Mouse (Mus musculus): ENCODE results near the gene Grin2c. TPM values are rescaled to one million over a fixed set of nuclear protein-coding genes. Genes with fewer than 3 reads are reported as not detected.

Grin2c gene
- polyA plus RNA-seq, 1 experiment from 2014 or later, result not detected

GRCm38 (mm10) chr11:115212116-115212515 lies 54.9 kb downstream of the Grin2c start:
- Histone ChIP-seq H3K4me1 (ENCODE audit: control insufficient read depth, insufficient read depth, low read length) (0 out of 2 replicates have a peak, but pooled peaks cover 4% of the 10 kb centered on the region), H3K9me3 (ENCODE audit: control insufficient read depth, low read length) (no peaks in the 10 kb centered on the region), H3K27ac (ENCODE audit: low read depth, low read length) (no peak overlapping the region), H3K27me3 (ENCODE audit: control insufficient read depth, insufficient read depth, low read length) (no peaks in the 10 kb centered on the region), H3K36me3 (ENCODE audit: control insufficient read depth, insufficient read depth, low read length) (peaks cover 2% of the 10 kb centered on the region; the same call in 1 of the 2 replicates), H3K4me2 (replicated peaks; ENCODE audit: low read depth, low read length) (no peak overlapping the region), H3K9ac (ENCODE audit: low read depth, low read length) (peak overlapping the region; percentile 8; the same call in 1 of the 2 replicates), H3K4me3 (ENCODE audit: low read length) (no peak overlapping the region)
- 38% methylated on average over 13 of the region's 13 CpGs for WGBS
- ATAC-seq (ENCODE audit: low FRiP score, low TSS enrichment), result no peak

- Histone ChIP-seq H3K36me3 (ENCODE audit: control insufficient read depth, insufficient read depth, low read length) (peaks cover 14% of the 10 kb centered on the region; the same call in 1 of the 2 replicates), H3K4me3 (ENCODE audit: low read length) (no peak overlapping the region), H3K27ac (ENCODE audit: low read depth, low read length) (no peak overlapping the region), H3K4me2 (replicated peaks; ENCODE audit: low read depth, low read length) (no peak overlapping the region), H3K9ac (ENCODE audit: low read depth, low read length) (no peak overlapping the region), H3K9me3 (ENCODE audit: control insufficient read depth, low read length) (no peaks in the 10 kb centered on the region), H3K4me1 (ENCODE audit: control insufficient read depth, insufficient read depth, low read length) (0 out of 2 replicates have a peak, but pooled peaks cover 4% of the 10 kb centered on the region), H3K27me3 (ENCODE audit: control insufficient read depth, insufficient read depth, low read length) (no peaks in the 10 kb centered on the region)
- no peak for ATAC-seq (ENCODE audit: low FRiP score, low TSS enrichment)
- 86% methylated on average over 7 of the region's 7 CpGs for WGBS
Measured at GRCm38 (mm10) chr11:115209958-115210357, 57.1 kb downstream of the Grin2c start.

GRCm38 (mm10) chr11:115208776-115209732 lies 58.0 kb downstream of the Grin2c start:
- Histone ChIP-seq H3K36me3 (ENCODE audit: control insufficient read depth, insufficient read depth, low read length) (peaks cover 14% of the 10 kb centered on the region; the same call in 1 of the 2 replicates), H3K4me2 (replicated peaks; ENCODE audit: low read depth, low read length) (no peak overlapping the region), H3K9me3 (ENCODE audit: control insufficient read depth, low read length) (no peaks in the 10 kb centered on the region), H3K9ac (ENCODE audit: low read depth, low read length) (no peak overlapping the region), H3K27me3 (ENCODE audit: control insufficient read depth, insufficient read depth, low read length) (no peaks in the 10 kb centered on the region), H3K4me1 (ENCODE audit: control insufficient read depth, insufficient read depth, low read length) (0 out of 2 replicates have a peak, but pooled peaks cover 4% of the 10 kb centered on the region), H3K27ac (ENCODE audit: low read depth, low read length) (no peak overlapping the region), H3K4me3 (ENCODE audit: low read length) (no peak overlapping the region)
- ATAC-seq (ENCODE audit: low FRiP score, low TSS enrichment), result no peak
- 75% methylated on average over 25 of the region's 25 CpGs for WGBS

- Histone ChIP-seq H3K9me3 (ENCODE audit: control insufficient read depth, low read length) (no peaks in the 10 kb centered on the region), H3K4me1 (ENCODE audit: control insufficient read depth, insufficient read depth, low read length) (0 out of 2 replicates have a peak, but pooled peaks cover 4% of the 10 kb centered on the region), H3K9ac (ENCODE audit: low read depth, low read length) (no peak overlapping the region), H3K4me2 (replicated peaks; ENCODE audit: low read depth, low read length) (no peak overlapping the region), H3K4me3 (ENCODE audit: low read length) (no peak overlapping the region), H3K27ac (ENCODE audit: low read depth, low read length) (no peak overlapping the region), H3K27me3 (ENCODE audit: control insufficient read depth, insufficient read depth, low read length) (no peaks in the 10 kb centered on the region), H3K36me3 (ENCODE audit: control insufficient read depth, insufficient read depth, low read length) (peaks cover 14% of the 10 kb centered on the region; the same call in 1 of the 2 replicates)
- WGBS, result 77% methylated on average over 12 of the region's 12 CpGs
- ATAC-seq (ENCODE audit: low FRiP score, low TSS enrichment), result no peak
Measured at GRCm38 (mm10) chr11:115208126-115208525, 58.9 kb downstream of the Grin2c start.

- Histone ChIP-seq H3K4me3 (ENCODE audit: low read length) (no peak overlapping the region), H3K4me2 (replicated peaks; ENCODE audit: low read depth, low read length) (no peak overlapping the region), H3K4me1 (ENCODE audit: control insufficient read depth, insufficient read depth, low read length) (no peaks in the 10 kb centered on the region), H3K27ac (ENCODE audit: low read depth, low read length) (no peak overlapping the region), H3K9ac (ENCODE audit: low read depth, low read length) (no peak overlapping the region), H3K27me3 (ENCODE audit: control insufficient read depth, insufficient read depth, low read length) (no peaks in the 10 kb centered on the region), H3K9me3 (ENCODE audit: control insufficient read depth, low read length) (no peaks in the 10 kb centered on the region), H3K36me3 (ENCODE audit: control insufficient read depth, insufficient read depth, low read length) (peaks cover 16% of the 10 kb centered on the region; the same call in 1 of the 2 replicates)
- ATAC-seq (ENCODE audit: low FRiP score, low TSS enrichment), result no peak
- WGBS, result 93% methylated on average over 9 of the region's 9 CpGs
Measured at GRCm38 (mm10) chr11:115202756-115203155, 64.3 kb downstream of the Grin2c start.

- no peaks in the 10 kb centered on the region for H3K4me1 ChIP-seq (ENCODE audit: control insufficient read depth, insufficient read depth, low read length)
- no peaks in the 10 kb centered on the region for H3K27me3 ChIP-seq (ENCODE audit: control insufficient read depth, insufficient read depth, low read length)
- no peak overlapping the region for H3K27ac ChIP-seq (ENCODE audit: low read depth, low read length)
- ATAC-seq (ENCODE audit: low FRiP score, low TSS enrichment), result peak; percentile 80
- no peaks in the 10 kb centered on the region for H3K9me3 ChIP-seq (ENCODE audit: control insufficient read depth, low read length)
- no peak overlapping the region for H3K4me2 ChIP-seq (replicated peaks; ENCODE audit: low read depth, low read length)
- 15% methylated on average over 12 of the region's 12 CpGs for WGBS
- peaks cover 18% of the 10 kb centered on the region; the same call in 1 of the 2 replicates for H3K36me3 ChIP-seq (ENCODE audit: control insufficient read depth, insufficient read depth, low read length)
- no peak overlapping the region for H3K9ac ChIP-seq (ENCODE audit: low read depth, low read length)
- no peak overlapping the region for H3K4me3 ChIP-seq (ENCODE audit: low read length)
Measured at GRCm38 (mm10) chr11:115202316-115202715, 64.7 kb downstream of the Grin2c start.

- no peak for ATAC-seq (ENCODE audit: low FRiP score, low TSS enrichment)
Measured at GRCm38 (mm10) chr11:115200520-115200919, 66.5 kb downstream of the Grin2c start.

More at GRCm38 (mm10) chr11:115200520-115200919, 66.5 kb downstream of the Grin2c start:
- no peaks in the 10 kb centered on the region for H3K4me1 ChIP-seq (ENCODE audit: control insufficient read depth, insufficient read depth, low read length)
- H3K4me2 ChIP-seq (replicated peaks; ENCODE audit: low read depth, low read length), result no peak overlapping the region
- no peak overlapping the region for H3K4me3 ChIP-seq (ENCODE audit: low read length)
- H3K9me3 ChIP-seq (ENCODE audit: control insufficient read depth, low read length), result no peaks in the 10 kb centered on the region
- peaks cover 13% of the 10 kb centered on the region; the same call in 1 of the 2 replicates for H3K36me3 ChIP-seq (ENCODE audit: control insufficient read depth, insufficient read depth, low read length)
- no peak overlapping the region for H3K27ac ChIP-seq (ENCODE audit: low read depth, low read length)
- H3K9ac ChIP-seq (ENCODE audit: low read depth, low read length), result no peak overlapping the region
- no peaks in the 10 kb centered on the region for H3K27me3 ChIP-seq (ENCODE audit: control insufficient read depth, insufficient read depth, low read length)
- WGBS, result 91% methylated on average over 4 of the region's 4 CpGs
